Comparison of ENCODE assay signal across 13 mouse cellular contexts in genomic region chr19:17428561-17428914, GRCm38 (mm10).
"Had no signal": no experiment of that assay in that cellular context is flagged by ENCODE, and none has a peak within 500 bp of the region (broad histone marks: within the 10 kb centered on the region; RNA-seq: fewer than 3 reads in every experiment).

No protein-coding gene starts in this region.

- H3K27me3 ChIP-seq: midbrain, embryonic 13.5 days; midbrain, embryonic 15.5 days; neural tube, embryonic 12.5 days had no signal

- H3K4me3 ChIP-seq: megakaryocyte, embryonic 14.5 days; midbrain, embryonic 13.5 days; midbrain, embryonic 15.5 days; neural tube, embryonic 12.5 days had no signal

- DNase-seq: lung, embryonic 14.5 days; lung, postnatal 10 days; right cerebral cortex, postnatal 14 days; spleen, adult 18-20 months; thymus, adult 18-20 months; thymus, postnatal 14 days; thymus, postnatal 36 days had no signal

- H3K9me3 ChIP-seq: megakaryocyte, embryonic 14.5 days; midbrain, embryonic 13.5 days; midbrain, embryonic 15.5 days; neural tube, embryonic 12.5 days had no signal

- ATAC-seq: midbrain, embryonic 13.5 days; midbrain, embryonic 15.5 days had no signal

- H3K4me2 ChIP-seq: lung, embryonic 14.5 days; midbrain, embryonic 11.5 days; midbrain, embryonic 13.5 days; midbrain, embryonic 15.5 days; neural tube, embryonic 12.5 days had no signal

- H3K4me1 ChIP-seq: midbrain, embryonic 13.5 days; midbrain, embryonic 15.5 days; neural tube, embryonic 12.5 days had no signal

- H3K27ac ChIP-seq: macrophage; midbrain, embryonic 13.5 days; midbrain, embryonic 15.5 days; neural tube, embryonic 12.5 days had no signal

- H3K36me3 ChIP-seq: midbrain, embryonic 13.5 days; midbrain, embryonic 15.5 days; neural tube, embryonic 12.5 days had no signal

- H3K9ac ChIP-seq: lung, embryonic 14.5 days; midbrain, embryonic 13.5 days; midbrain, embryonic 15.5 days; neural tube, embryonic 12.5 days had no signal
